Mouse (Mus musculus) 3T3-L1 (cell line): ENCODE measurements around the gene Eif6.
A peak's percentile ranks its signal among the peaks of the same experiment; 100 is the strongest.

ENCODE experiments used
- DNase-seq: peaks from one replicate; pipeline ENCODE4 v3.0.0-alpha.2; 2015; ENCODE audit warnings: low read depth, low spot score

The Eif6 gene

GRCm38 (mm10) chr2:155825904-155826629 is 658 bp downstream of the Eif6 start:
- DNase-seq = peak; percentile 72

GRCm38 (mm10) chr2:155823722-155824121 is 3.0 kb downstream of the Eif6 start:
- no peak for DNase-seq

GRCm38 (mm10) chr2:155820779-155821178 is 5.9 kb downstream of the Eif6 start:
- peak; percentile 60 for DNase-seq

- DNase-seq = peak; percentile 87
Measured at GRCm38 (mm10) chr2:155819449-155820251, 7.1 kb downstream of the Eif6 start.

GRCm38 (mm10) chr2:155819392-155819448 is 7.5 kb downstream of the Eif6 start, which contains the start of gene BC029722:
Gene BC029722 (minus strand): TSS chr2:155819426.
- DNase-seq = no peak

GRCm38 (mm10) chr2:155818596-155819391 is 7.9 kb downstream of the Eif6 start:
- DNase-seq = peak; percentile 97

GRCm38 (mm10) chr2:155817301-155818245 is 9.2 kb downstream of the Eif6 start:
- peak; percentile 86 for DNase-seq

GRCm38 (mm10) chr2:155816179-155816578 is 10.5 kb downstream of the Eif6 start:
- DNase-seq = no peak

- DNase-seq = no peak
Measured at GRCm38 (mm10) chr2:155814829-155815228, 11.9 kb downstream of the Eif6 start.

GRCm38 (mm10) chr2:155812637-155813036 is 14.1 kb downstream of the Eif6 start:
- no peak for DNase-seq

GRCm38 (mm10) chr2:155811821-155812396 is 14.8 kb downstream of the Eif6 start:
- peak; percentile 81 for DNase-seq

- DNase-seq = peak; percentile 84
Measured at GRCm38 (mm10) chr2:155809620-155810019, 17.1 kb downstream of the Eif6 start.

- no peak for DNase-seq
Measured at GRCm38 (mm10) chr2:155807408-155807807, 19.3 kb downstream of the Eif6 start.

GRCm38 (mm10) chr2:155806548-155806947 is 20.2 kb downstream of the Eif6 start:
- DNase-seq = peak; percentile 72

- no peak for DNase-seq
Measured at GRCm38 (mm10) chr2:155805925-155806255, 20.8 kb downstream of the Eif6 start.

- DNase-seq = peak; percentile 78
Measured at GRCm38 (mm10) chr2:155805231-155805924, 21.3 kb downstream of the Eif6 start.

GRCm38 (mm10) chr2:155804053-155804452 is 22.7 kb downstream of the Eif6 start:
- DNase-seq = no peak

GRCm38 (mm10) chr2:155802761-155803160 is 24.0 kb downstream of the Eif6 start:
- DNase-seq = peak; percentile 50

- no peak for DNase-seq
Measured at GRCm38 (mm10) chr2:155798613-155799012, 28.1 kb downstream of the Eif6 start.

GRCm38 (mm10) chr2:155794674-155795445 is 31.9 kb downstream of the Eif6 start:
- no peak for DNase-seq
